Mouse (Mus musculus): ENCODE data around the gene Cchcr1.

Cchcr1 gene

DNA sequence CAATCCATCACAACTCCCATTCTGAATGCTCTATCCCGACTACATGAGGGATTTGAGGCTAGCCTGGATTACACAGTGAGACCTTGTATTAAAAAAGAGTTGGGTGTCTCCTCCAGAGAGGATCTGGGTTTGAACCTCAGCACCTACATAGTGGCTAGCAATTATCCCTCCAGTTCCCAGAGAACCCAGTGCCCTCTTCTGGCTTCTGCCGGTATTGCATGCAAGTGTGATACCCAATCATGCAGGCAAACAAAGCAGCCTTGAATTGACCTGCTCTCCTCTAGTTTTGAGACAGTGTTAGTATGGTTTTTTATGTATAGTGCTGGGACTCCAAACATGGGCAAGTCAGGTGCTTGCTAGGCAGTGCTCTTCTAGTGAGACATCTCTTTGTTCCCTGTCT lies 3.0 kb upstream of the Cchcr1 start:
- peak; percentile 72 for DNase-seq (ENCODE audit: extremely low spot score, low read depth, low spot score)

DNA sequence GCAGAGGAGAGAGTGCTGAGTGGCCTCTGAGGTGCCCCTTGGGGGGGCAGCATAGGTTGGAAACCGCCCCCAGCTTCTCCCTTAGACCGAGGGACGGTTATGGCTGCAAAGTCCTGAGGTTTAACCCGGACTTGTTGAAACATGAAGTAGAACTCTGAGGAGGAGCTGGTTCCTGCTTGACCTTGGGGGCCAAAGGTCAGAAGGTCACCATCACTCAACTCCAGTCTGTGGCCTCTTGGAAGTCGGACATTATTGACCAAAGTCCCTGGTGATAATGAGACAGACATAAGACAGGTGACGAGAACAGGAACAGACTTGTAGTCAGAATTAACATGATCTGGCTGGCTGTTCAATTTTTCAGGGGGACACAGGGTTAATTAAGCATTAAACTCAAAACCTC lies 2.1 kb upstream of the Cchcr1 start:
- no peak for DNase-seq (ENCODE audit: extremely low spot score, low read depth, low spot score)

DNA sequence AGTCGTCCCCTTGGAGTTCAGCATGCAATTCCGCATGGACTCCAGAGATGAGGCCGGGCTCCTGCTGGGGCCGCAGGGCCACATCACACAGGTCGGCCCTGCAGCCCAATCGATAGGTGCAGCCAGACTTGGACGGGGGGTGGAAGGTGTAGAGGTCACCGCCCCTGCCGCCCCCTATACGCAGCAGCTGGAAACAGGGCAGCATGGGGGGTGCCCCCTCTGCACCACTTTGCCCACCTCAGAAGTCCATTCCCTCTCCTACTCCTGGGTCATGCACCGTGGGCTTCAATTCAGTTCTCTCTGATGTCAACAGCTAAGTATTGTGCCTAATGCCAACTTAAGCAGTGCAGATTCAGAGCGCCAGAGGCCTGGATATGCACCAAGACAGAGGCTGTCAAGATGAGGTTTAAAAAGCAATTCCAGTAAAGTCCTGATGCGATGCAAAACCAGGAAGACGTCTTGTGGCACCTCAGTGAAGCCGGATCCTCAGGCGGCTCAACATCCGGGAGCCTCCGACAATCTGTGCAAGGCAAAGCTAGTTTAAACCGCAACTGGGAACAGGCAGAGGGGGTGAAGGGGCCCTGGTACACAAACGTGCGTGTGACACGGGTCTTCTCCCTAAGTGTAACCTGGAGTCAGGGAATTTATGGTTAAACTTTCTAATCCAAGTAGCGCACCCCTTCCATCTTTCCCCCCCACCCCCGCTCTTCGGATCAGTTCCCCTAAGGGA lies 824 bp upstream of the Cchcr1 start:
- DNase-seq (ENCODE audit: extremely low spot score, low read depth, low spot score) = no peak

DNA sequence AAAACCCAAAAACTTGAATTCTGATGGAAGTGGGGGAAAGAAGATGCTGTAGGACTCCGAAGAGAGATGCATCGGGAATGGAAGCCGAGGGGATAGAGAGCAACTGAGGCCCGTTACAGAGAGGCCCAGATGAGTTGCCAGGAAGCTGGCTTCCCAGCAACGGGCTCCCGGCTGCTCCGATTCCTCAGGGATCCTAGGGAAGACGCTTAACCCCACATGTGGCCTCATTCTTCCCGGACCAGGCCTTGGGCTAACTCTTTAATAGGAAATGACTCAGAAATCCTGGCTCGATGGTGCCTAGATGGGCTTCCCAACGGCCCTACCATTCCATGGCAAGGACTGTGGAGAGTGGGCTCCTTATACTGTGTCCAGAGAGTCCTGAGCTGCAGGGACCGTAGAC lies 626 bp downstream of the Cchcr1 start:
- no peak for DNase-seq (ENCODE audit: extremely low spot score, low read depth, low spot score)

DNA sequence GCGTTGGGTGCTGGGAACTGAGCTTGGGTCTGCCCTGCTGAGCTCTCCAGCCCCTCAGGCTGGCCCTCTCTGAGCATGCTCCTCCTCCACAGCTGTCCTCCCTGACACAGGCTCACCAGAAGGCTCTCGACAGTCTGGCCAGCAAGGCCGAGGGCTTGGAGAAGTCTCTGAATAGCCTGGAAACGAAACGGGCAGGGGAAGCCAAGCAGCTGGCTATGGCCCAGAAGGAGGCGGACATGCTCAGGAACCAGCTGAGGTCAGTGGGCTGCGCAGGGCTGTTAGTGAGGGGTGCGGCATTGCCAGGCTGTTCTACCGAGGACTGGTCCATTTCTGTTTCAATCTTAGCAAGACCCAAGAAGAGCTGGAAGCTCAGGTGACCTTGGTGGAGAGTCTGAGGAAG lies 7.5 kb downstream of the Cchcr1 start:
- no peak for DNase-seq (ENCODE audit: extremely low spot score, low read depth, low spot score)

DNA sequence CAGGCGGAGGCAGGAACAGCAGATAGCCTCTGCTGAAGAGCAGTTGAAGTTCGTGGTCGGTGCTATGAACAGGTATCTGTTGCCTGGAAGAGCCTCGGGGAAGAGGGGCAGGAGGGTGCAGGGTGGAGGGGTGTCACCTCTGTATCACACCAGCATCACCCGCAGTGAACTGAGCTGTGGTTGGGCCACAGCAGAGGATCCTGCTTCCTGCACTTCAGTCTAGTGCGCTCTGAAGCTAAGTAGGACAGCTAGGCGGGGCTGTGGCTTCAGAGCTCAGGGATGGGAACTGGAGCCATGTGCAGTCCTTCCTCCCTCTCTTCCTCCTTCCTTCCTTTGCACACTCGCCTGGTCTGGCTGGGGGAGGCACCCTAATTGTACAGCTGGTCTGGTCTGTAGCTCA lies 9.7 kb downstream of the Cchcr1 start:
- no peak for DNase-seq (ENCODE audit: extremely low spot score, low read depth, low spot score)

DNA sequence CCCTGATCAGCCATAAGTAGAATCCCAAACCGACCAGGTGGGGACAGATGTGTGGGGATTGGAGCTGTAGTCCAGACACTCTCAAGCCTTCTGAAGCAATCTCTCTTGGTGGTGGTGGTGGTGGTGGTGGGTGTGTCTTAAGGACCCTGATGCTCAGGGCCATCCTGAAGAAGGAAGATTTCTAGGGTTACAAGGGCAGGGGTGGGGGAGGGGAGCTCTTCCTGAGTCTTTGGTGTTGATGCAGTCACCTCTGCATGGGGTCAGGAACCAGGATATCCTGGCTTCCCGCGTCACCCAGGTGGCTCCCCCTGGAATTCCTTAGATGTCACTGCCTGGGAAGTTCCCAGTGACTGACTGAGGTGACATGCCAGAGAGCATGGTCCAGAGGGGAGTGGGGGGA lies 15.5 kb downstream of the Cchcr1 start:
- no peak for DNase-seq (ENCODE audit: extremely low spot score, low read depth, low spot score)

DNA sequence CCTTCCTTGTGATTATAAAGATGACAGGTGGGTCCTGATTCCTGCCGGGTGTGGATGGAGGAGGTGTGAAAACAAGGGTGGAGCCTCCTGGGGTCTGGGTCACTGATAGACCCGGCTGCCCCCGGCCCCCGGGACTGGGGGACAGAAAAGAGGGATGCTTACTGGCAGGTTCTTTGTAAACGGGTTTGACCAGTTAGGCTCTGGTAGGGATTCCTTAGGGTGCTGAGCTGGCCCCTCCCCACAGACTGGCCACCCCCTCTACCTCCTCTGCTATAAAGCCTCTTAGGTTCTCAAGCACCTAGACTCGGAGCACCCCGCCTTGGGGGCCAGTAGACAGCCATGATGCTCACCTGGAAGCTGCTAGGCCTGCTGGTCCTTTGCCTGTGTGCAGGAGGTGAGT lies 16.0 kb downstream of the Cchcr1 start, which contains the start of gene Psors1c2:
Psors1c2 (plus strand) TSS at position 301 of the 400 bp plus-strand sequence.
- DNase-seq (ENCODE audit: extremely low spot score, low read depth, low spot score) = no peak

DNA sequence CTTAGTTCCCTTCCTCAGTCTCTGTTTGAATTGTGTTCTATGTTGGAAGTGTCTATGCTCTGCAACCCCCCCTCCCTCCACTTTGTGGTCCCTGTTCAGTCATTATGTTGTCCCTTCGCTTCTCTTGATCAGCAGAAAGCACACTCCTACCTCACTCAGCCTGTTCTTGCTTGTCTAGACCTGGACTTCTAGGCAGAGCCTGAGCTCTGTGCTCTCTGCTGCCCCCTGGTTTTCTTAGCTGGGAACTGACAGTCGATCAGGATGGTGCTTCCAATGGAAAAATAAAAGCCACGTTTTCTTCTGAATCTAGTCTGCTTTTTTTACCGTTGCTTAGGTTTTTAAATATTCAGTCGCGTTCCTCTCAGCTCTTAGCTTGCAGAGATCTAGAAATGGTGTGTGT lies 17.4 kb downstream of the Cchcr1 start:
- DNase-seq (ENCODE audit: extremely low spot score, low read depth, low spot score) = no peak

DNA sequence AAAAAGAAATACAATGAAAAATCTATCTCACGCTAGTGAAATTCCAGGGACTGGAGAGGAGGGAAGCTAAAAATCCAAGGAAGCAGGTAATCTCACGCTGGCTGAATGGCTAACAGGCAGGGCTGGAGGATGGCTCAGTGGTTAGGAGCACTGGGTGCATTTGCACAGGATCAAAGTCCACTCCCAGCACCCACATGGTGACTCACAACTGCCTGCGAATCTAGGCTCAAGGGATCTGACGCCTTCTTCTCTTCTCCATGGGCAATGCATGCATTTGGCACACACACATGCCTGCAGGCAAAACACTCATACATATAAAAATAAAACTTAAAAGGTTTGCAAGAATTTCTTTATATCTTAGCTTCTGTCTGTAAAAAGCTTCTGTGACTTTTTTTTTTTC lies 20.5 kb downstream of the Cchcr1 start:
- no peak for DNase-seq (ENCODE audit: extremely low spot score, low read depth, low spot score)

DNA sequence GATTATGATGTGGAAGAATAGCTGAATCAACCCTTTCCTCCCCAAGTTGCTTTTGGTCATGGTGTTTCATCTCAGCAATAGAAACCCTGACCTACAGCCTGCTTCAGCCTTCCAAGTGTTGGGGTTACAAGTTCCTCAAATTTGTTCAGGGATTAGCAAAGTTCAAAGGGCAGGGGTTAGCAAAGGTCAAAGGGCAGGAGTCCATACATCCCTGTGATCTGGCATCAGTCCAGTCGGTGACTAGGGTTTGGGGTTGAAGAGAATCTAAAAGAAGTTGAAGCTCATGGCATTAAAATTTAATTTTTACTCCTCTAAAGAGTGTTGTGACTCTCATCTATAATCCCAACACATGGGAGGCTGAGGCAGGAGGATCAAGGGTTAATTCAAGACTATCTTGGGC lies 21.6 kb downstream of the Cchcr1 start:
- no peak for DNase-seq (ENCODE audit: extremely low spot score, low read depth, low spot score)

DNA sequence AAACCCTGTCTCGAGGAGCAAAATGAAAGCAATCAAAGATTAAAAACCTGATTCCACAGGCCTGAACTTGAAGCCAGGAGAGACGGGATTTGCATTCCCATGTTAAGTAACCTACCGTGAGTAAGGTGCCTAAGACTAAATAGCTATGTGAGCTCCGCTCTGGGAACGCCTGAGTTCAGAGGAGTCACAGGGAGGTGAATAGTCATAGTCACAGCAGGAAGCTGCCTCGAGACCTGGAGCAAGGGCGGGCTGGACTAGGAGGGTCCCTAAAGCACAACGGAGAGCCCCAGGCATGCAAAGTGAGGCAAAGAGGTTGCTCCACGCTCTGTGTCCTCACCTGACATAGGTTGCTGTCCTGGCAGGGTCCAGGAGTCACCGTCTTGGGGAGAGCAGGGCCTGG lies 22.6 kb downstream of the Cchcr1 start:
- no peak for DNase-seq (ENCODE audit: extremely low spot score, low read depth, low spot score)

DNA sequence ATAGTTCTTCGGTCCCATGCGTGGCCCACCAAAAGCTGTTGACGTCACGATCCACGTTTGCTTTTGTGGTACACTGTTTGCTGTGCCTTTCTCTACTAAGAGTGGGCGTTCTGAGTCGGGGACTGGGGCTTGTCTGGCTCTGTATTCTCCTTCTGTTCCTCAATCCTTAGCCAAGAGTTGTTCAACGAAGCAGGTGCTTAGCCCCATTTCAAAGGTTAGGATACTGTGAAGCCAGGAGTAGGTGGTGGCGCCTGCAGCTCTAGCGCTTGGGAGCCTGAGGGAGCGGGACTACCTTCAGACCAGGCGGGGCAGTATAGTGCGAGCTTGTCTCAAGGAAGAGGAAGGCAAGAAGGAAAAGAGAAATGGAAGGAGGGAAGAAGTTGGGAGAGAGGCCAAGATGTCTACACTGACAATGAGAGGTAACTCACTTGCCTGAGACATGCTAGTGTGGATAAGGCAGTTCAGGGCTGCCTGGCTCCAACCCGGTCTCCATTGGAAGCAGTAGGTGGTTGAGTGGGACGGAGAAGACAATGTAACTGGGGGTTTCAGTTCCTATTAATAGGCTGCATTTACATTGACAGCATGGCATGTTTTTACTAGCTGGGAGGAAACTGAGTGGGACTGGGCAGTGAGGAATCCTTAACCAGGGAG lies 26.0 kb downstream of the Cchcr1 start:
- DNase-seq (ENCODE audit: extremely low spot score, low read depth, low spot score) = no peak

DNA sequence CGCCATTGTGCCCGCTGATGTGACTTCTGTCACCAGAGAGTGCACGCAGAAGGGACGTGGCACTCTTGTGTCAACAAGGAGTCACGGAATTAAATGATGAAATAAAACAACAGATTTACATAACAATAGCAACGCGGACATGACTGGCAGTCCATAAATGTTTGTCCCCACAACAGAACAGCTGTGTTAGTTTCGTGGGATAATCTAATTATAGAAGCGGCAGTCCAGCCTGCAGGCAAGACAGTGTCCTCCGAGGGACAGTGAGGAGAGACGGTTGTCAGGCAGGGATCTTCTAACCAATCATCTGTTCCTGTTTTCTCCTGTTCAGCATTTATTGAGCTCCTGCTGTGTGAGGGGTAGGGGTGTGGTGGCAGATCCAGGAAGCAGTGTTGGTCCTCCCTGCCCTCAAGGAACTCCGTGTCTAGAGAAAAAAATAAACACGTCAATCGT lies 26.5 kb downstream of the Cchcr1 start:
- DNase-seq (ENCODE audit: extremely low spot score, low read depth, low spot score) = no peak

DNA sequence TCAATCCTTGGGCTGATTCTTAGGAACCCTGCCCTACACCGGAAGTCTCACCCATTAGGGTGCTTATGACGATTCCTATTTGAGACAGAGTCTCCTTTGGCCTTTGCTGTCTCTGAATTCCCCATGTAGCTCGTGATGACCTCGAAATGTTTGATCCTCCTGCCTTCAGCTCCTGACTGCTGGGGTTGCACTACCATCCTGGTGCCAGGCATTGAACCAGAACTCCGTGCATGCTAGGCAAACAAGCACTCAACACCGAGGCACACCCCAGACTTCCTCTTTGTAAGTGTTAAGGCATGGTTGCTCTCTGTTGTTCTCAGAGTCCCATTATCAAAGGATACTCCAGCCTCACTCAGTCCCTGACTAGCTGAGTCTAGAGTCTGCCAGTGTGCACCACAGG lies 27.1 kb downstream of the Cchcr1 start:
- no peak for DNase-seq (ENCODE audit: extremely low spot score, low read depth, low spot score)

DNA sequence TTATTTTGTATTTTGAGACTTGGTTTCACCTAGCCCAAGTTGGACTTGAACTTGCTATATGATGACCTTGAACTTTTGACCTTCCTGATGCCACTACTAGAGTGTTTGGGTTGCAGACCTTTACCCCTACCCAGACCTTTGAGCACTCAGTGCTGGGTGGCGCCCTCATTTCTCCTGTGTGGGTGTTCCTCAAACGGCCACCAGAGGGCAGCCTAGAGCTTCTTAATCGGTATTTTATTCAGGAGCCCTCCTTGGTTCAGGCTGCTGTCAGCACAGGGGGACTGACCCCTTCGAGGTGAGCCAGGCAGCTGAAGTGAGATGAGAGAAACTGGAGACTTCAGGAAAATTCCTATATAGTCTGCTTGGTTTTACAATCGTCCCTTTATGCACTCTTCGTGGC lies 27.8 kb downstream of the Cchcr1 start:
- DNase-seq (ENCODE audit: extremely low spot score, low read depth, low spot score) = no peak

DNA sequence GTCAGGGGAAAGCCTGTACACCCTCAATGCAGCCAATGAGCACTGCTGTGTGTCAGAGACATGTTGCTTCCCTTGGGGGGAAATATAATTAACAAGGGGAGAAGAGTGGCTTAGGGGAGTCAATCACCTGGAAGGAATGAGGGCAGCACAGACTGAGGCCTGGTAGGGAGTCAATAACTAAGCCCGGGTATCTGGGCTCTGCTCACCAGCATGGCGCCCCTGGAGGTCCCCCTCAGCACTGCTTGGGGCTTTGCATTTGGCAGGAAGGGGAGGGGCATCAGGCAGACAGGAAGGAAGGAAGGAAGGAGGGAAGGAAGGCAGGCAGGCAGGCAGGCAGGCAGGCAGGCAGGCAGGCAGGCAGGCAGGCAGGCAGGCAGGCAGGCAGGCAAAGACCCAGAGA lies 30.6 kb downstream of the Cchcr1 start:
- no peak for DNase-seq (ENCODE audit: extremely low spot score, low read depth, low spot score)

DNA sequence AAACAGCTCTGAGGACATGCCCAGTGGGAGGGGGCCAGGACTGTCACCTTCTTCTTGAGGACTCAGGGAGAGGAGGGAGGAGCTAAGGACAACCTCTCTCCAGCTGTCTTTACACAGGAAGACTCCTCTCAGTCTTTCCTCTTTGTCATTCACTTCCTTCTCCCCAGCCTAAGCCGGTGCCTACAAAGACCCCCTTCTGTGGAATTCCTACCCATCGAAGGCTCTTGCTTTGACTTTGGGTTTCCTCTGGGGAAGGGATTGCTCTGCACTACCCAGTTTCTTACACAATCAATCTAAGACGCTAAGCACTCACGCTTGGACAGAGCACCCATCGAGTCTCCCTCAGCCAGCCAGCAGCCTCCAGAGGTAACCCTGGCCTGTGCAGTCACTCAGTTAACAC lies 31.7 kb downstream of the Cchcr1 start:
- no peak for DNase-seq (ENCODE audit: extremely low spot score, low read depth, low spot score)

DNA sequence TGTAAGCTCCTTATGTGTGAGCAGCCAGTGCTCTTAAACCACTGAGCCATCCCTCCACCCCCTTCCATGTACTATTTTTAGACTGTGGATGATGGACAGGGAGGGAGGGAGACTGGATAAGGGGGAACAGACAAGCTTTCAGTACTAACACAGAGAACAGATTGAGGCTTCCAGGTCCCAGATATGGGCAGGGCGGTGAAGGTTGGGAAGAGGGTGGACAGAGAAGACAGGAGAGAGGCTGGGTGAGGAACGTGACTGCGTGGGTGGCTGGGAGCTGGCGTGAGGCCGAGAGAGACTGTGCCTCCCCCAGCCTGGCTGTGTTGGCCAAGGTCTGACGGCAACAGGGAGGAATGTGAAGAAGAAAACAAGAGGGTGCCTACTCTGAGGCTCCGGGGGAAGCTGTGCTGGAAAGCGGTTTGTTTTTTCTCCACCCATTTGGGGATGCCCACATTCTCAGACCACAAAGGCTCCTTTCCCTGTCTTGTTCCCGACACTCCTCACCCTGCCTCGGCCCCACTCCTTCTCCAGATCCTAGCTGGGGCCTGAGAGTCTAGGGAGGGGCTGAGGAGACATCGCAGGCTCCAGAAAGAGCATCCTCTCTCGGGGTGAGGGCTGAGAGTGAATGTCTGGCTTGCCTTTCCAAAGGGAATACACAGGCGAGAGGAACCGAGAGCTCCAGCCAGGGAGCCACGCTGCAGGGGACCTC lies 32.7 kb downstream of the Cchcr1 start:
- no peak for DNase-seq (ENCODE audit: extremely low spot score, low read depth, low spot score)

DNA sequence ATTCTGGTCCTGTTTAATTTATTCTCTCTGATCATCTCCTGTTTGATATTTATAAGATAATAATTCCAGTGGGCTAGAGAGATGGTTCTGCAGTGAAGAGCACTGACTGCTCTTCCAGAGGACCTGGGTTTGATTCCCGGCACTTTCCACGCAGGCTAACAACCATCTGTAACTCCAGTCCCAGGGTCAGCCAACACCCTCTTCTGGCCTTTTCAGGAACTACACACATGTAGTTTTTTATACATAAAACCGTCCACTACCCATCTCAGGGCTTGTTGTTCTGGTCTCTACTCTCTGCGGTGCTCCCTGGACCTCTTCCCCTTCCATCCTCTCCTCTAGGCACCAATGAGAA lies 33.2 kb downstream of the Cchcr1 start:
- DNase-seq (ENCODE audit: extremely low spot score, low read depth, low spot score) = no peak

DNA sequence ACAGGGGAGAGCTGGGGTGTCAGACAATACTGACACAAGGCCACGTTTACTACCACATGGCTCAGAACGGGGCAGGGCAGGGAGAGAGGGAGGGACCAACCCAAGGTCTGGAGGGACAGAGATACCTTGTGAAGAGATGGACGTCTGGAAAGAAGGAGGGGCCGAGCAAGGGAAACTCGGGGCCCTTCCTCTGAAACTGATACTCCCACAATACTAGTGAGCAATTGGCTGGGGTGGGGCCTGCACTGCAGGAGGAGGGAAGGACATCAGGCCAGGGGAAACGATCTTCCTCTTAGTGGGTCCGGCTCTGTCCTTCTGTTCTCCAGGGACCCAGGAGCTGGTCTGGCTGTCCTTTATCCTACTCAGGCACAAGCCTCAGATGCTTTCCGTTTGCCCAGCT lies 34.0 kb downstream of the Cchcr1 start:
- no peak for DNase-seq (ENCODE audit: extremely low spot score, low read depth, low spot score)

DNA sequence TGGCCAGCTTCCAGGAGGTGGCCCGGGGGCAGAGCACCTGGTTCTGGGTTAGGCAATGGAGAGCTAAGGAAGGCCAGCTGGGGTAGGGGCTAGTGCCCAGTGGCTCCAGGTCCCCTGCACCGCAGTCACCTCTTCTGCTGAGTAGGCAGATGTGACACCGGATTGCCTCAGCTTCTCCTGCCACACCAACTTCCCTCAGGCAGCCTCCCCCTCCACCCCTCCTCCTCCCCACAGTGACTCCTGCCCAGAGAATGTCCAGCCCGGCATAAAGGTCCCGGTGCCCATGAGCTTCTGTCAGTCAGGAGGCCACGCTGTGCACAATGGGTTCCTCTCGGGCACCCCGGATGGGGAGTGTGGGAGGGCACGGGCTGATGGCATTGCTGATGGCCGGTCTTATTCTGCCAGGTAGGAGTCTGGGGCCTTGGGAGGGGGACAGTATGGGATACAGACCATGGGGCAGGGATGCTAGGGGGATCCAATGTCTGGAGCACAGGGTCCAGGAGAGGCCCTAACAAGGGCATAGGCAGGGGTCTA lies 35.0 kb downstream of the Cchcr1 start, which contains the start of gene Cdsn:
Cdsn (plus strand) TSS at position 248 of the 534 bp plus-strand sequence.
- no peak for DNase-seq (ENCODE audit: extremely low spot score, low read depth, low spot score)

Measured in hindlimb bud, embryonic 11.5 days (tissue).